In the genomic region with DNA sequence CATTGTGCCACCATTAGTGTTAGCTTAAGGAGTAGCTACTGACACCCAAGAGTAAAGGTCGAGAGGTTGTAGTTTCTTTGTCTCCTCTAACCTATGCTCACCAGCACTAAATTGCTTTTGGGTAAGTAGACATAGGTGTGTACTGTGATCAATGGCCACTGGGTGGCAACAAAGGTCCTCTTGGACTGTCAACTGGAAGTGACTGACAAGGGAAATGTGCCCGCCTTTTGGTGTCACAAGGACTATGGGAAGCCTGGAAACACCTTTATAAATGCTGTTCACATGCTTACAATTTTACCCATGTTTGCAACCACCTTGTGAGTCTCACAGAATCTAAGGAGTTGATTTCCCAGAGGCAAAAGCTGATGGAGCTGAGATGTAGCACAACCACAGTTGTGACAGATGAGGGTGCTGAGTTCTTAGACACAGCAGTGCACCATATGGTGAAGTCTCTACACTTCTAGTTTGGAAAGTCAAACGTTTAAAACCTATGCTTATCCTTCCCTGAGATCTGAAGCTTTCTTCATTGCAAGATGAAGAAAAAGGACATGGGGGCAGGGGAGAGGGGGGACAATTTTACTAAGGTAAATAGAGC, we compare ENCODE assay signal across 10 mouse cellular contexts.
DNase-seq lines count a peak whose midpoint lies in the region; ATAC-seq and TF ChIP-seq lines count a peak whose summit lies in the region.
"Had no signal": no experiment of that assay in that cellular context is flagged by ENCODE, and none has a peak within 500 bp of the region (broad histone marks: within the 10 kb centered on the region; RNA-seq: fewer than 3 reads in every experiment).

No protein-coding gene starts in this region.

- H3K9ac ChIP-seq in liver, embryonic 11.5 days (ENCODE audit: low read depth, low read length), result no peak overlapping the region
- H3K9ac ChIP-seq: embryonic facial prominence, embryonic 15.5 days had no signal

- no peak overlapping the region for H3K4me3 ChIP-seq in left cerebral cortex, adult 2 months
- no peak overlapping the region for H3K4me3 ChIP-seq in liver, embryonic 11.5 days (ENCODE audit: low read depth, low read length)
- H3K4me3 ChIP-seq: embryonic facial prominence, embryonic 15.5 days had no signal

- DNase-seq in left cerebral cortex, adult 2 months (ENCODE audit: extremely low spot score in 1 of 2, low spot score in 2 of 2), result peak; percentile 17 to 25
- DNase-seq in left cerebral cortex, postnatal 36 days (ENCODE audit: low spot score in 2 of 2), result no peak
- peak; percentile 29 for DNase-seq in adrenal gland, adult 2 months
- peak; percentile 68 for DNase-seq in embryo, embryonic 11 days
- peak; percentile 8 for DNase-seq in hindlimb bud, embryonic 11.5 days (ENCODE audit: extremely low spot score, low read depth, low spot score)
- DNase-seq in liver, embryonic 11.5 days (ENCODE audit: low spot score), result no peak
- peak; percentile 28 for DNase-seq in right cerebral cortex, postnatal 14 days
- no peak for DNase-seq in c-Kit-positive CD71-positive TER-119-positive erythroid progenitor cells, embryonic 14.5 days (ENCODE audit: low spot score)

- H3K27me3 ChIP-seq in liver, embryonic 11.5 days (replicated peaks; ENCODE audit: control insufficient read depth, insufficient read depth, low read length), result no peaks in the 10 kb centered on the region
- H3K27me3 ChIP-seq: embryonic facial prominence, embryonic 15.5 days had no signal

- intact Hi-C loops in left cerebral cortex, adult 2 months (cut with DNase I), result loop anchor here (2.0 kb wide), 1 partner anchor 87 kb away; no protein-coding TSS in a partner anchor
- intact Hi-C loops in left cerebral cortex, postnatal 36 days (cut with DNase I), result no loop called here

- ATAC-seq in liver, embryonic 11.5 days (replicated peaks; ENCODE audit: low FRiP score), result 0 out of 2 replicates have a peak, but pooled peaks have one; percentile 40

- TF ChIP-seq CTCF in left cerebral cortex, adult 2 months (IDR thresholded peaks at IDR 0.05), result peak; percentile 63

- no peaks in the 10 kb centered on the region for H3K9me3 ChIP-seq in liver, embryonic 11.5 days (ENCODE audit: control insufficient read depth, low read length)
- H3K9me3 ChIP-seq: embryonic facial prominence, embryonic 15.5 days had no signal

- H3K36me3 ChIP-seq in liver, embryonic 11.5 days (ENCODE audit: control insufficient read depth, insufficient read depth, low read length), result no peaks in the 10 kb centered on the region
- H3K36me3 ChIP-seq: embryonic facial prominence, embryonic 15.5 days had no signal

- no peak overlapping the region for H3K4me2 ChIP-seq in liver, embryonic 11.5 days
- H3K4me2 ChIP-seq: embryonic facial prominence, embryonic 15.5 days had no signal

- 26% methylated on average over 3 of the region's 3 CpGs for WGBS in liver, embryonic 11.5 days

- H3K27ac ChIP-seq in left cerebral cortex, adult 2 months, result no peak overlapping the region
- no peak overlapping the region for H3K27ac ChIP-seq in liver, embryonic 11.5 days (ENCODE audit: low read depth, low read length)
- H3K27ac ChIP-seq: embryonic facial prominence, embryonic 15.5 days; macrophage had no signal

- H3K4me1 ChIP-seq in liver, embryonic 11.5 days (replicated peaks; ENCODE audit: control insufficient read depth, insufficient read depth, low read length), result no peaks in the 10 kb centered on the region

Comparison
In these comparisons a context has a peak if more than half of its experiments do, and no peak if none do; other contexts are left out.
1. DNase-seq: peak in left cerebral cortex, adult 2 months (2 of 2), adrenal gland, adult 2 months (single experiment), embryo, embryonic 11 days (single experiment), hindlimb bud, embryonic 11.5 days (single experiment) and right cerebral cortex, postnatal 14 days (single experiment); none in left cerebral cortex, postnatal 36 days (0 of 2), liver, embryonic 11.5 days (single experiment) and c-Kit-positive CD71-positive TER-119-positive erythroid progenitor cells, embryonic 14.5 days (single experiment).